Mouse (Mus musculus): ENCODE measurements around the gene Gm12185.
"Not testable (repeated sequence)": the region's sequence is repeated elsewhere in the genome, so short reads cannot be mapped to it uniquely, and the experiment has no call there.

Gene Gm12185

GRCm38 (mm10) chr11:48991740-48992520 is at the start of gene Gm12185:
TSS of gene Gm12185 (minus strand) at chr11:48992226.
- peak in 1 of 2 experiments; percentile 18 for DNase-seq (ENCODE audit: low spot score in 2 of 2)

DNA sequence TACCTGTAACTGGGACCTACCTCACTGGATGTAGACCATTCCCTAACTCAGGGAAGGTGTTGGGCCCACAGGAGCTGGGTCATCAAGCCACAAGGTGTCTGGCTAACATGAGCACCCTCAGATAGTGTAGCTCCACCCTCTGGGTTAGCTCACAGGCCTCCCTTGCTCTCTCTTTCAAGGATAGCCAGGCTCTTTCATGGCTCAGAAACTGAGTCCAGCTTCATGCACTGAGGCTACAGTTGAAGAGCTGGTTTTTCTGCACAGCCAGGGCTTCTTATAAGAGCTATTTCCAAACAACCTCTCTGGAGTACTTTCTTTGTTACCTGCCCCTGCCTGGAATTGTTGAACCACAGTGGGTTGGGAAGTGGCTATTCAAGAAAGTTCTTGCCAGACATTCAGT is 20.0 kb upstream of the Gm12185 start:
- DNase-seq (ENCODE audit: low spot score in 2 of 2) = not testable (repeated sequence)

GRCm38 (mm10) chr11:49006785-49007184 is 14.8 kb upstream of the Gm12185 start:
- not testable (repeated sequence) for DNase-seq (ENCODE audit: low spot score in 2 of 2)

DNA sequence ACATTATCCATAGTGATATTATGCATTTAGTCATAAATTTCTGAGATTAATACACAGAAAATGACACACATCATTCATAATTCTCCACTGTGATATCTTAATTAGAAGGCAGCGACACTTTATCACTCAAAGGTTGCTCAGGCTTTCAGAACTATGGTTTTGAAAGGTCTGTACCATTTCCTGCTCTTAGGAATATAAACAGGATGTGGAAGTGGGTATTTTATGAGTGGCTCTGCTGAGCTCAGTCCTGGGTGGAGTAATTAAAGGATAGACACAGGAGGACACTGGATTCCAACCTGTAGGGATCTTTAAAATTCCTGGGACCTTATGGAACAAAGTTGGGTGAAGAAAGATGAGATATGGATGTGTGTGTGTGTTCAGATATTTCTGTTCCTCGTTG is 14.3 kb upstream of the Gm12185 start:
- DNase-seq (ENCODE audit: low spot score in 2 of 2) = not testable (repeated sequence)

DNA sequence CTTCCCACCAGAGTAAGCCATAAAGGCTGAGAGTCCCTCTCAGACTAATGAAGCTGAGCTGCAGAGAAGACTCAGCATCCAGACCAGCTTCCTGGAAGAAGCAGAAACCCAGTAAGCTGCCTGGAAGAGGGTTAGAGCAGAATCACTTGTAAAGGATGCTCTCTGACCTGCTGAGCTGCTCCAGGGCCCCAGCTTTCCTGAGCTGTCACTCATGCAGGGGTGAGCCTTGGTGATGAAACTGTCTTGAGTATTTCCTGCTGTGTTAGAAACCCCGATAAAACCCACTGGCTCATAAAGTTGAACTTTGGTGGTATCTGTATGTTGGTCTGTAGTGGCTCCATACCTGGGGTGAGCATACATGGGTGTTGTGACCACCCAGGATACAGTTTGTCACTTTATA is 8.4 kb upstream of the Gm12185 start:
- not testable (repeated sequence) for DNase-seq (ENCODE audit: low spot score in 2 of 2)

DNA sequence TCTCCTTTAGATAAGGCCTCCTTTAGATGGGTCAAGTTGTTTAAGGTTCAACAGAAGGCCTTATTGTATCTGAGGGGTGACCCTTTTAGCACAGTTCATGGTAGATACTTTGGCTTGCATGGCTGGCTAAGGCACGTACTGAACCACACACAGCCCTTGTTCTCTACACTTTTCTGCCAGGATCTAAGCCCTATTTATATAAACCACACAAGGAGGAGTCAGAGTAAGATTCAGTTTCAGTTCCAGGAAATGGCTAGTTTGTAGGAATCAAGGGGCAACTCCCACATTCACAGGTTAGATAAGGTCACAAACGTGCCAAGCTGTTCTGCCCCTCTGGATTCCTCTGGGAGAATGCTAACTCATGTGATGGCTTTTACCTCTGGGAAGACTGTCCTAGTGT is 2.0 kb upstream of the Gm12185 start, which contains the start of gene Tgtp1:
Gene Tgtp1 (minus strand): TSS at position 155 of the 400 bp plus-strand sequence.
- not testable (repeated sequence) for DNase-seq (ENCODE audit: low spot score in 2 of 2)

DNA sequence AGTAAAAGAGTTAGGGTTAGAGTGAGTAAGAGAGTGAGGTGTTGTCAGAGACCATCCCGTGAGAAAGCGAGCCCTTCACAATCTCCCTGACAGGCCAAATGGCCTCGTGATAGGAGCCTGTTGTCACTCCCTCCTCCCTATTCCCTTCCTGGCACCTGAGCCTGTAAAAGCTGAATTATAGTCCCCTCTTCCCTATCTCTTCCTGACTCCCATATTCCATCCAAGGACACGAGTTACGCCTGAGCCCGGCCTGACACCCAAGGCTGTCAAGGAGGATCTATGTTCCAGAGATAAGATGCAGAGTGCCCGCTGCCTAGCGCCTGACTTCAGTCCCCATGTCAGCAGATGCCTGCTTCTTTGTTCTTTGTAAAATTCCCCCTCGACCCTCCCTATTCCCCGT is 1.3 kb upstream of the Gm12185 start:
- DNase-seq (ENCODE audit: low spot score in 2 of 2) = not testable (repeated sequence)

DNA sequence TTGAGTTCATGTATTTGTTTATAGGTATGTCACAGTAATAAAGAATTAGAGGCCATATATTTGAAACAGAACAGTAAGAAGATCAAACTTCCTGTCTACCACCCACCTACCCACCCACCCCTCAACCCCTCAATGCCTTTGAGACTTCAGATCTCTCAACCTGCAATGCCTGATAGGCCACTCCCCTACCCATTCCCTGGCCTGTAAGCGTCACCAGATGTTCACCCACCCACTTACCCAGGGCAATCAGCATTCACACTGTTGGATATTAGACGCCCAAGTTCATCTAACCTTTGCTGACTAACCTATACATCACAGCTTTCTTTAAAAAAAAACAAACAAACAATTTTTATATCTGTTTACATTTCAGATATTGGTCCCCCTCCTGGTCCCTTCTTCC is 2.0 kb downstream of the Gm12185 start:
- not testable (repeated sequence) for DNase-seq (ENCODE audit: low spot score in 2 of 2)

DNA sequence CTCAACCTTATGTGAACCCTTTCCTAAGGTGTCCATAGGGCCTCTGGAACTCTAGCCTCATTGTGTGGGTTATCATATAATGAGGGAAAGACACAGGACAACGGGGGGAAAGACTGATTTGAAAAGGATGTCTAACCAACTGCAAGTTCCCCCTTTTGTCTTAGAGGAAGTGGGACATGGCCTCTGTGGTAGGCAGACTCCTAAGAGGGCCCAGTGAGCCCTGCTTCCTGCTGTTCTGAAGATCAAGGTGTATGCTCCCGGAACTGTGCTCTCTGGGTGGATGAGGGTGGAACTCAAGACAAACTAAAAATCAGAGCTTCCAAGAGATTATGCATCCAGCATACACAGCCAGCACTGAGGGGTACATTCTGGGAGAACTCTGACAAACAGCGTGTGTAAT is 3.8 kb downstream of the Gm12185 start:
- not testable (repeated sequence) for DNase-seq (ENCODE audit: low spot score in 2 of 2)

- not testable (repeated sequence) for DNase-seq (ENCODE audit: low spot score in 2 of 2)
Observed at GRCm38 (mm10) chr11:48982848-48983247, 9.2 kb downstream of the Gm12185 start.

DNA sequence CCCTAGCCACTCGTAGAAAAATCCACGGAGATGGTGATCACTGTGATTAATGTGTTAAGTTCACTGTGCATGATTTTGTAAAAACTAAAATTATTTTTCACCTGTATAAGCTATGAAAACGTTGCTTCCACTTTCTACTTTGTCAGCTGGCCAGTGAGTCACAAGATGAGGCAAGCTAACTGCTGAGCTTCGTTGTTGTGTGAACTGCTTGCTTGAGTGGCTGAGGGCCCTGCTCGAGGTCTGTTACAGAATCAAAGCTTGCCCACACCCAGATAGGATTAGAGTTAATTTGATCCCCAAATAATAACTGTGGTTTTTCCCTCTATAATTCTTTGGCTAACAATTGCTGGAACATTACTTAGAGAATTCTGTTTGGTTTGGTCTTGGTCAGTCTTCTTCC is 12.0 kb downstream of the Gm12185 start:
- not testable (repeated sequence) for DNase-seq (ENCODE audit: low spot score in 2 of 2)

DNA sequence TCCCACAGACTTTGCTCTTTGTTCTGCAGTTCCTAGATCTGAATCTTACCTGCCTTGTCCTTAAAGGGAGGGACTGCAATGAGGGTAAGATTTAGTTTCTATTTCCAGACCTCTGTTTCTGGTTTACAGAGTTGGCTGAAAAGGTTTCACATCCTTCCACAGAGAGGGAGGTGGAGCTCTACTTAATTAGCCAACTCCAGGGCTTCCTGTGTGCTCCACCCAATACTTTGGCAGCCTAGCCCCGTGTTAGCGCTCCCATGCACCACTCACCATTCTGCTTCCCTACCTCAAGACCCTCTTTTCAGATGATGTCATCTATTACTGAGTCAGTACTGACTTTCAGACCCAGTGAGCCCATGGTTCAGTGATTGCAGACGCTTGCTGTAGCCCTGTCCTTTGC is 12.8 kb downstream of the Gm12185 start, which contains the start of gene 9930111J21Rik1:
Gene 9930111J21Rik1 (minus strand): TSS at position 148 of the 400 bp plus-strand sequence.
- DNase-seq (ENCODE audit: low spot score in 2 of 2) = not testable (repeated sequence)

- not testable (repeated sequence) for DNase-seq (ENCODE audit: low spot score in 2 of 2)
Observed at GRCm38 (mm10) chr11:48978240-48978939, 13.6 kb downstream of the Gm12185 start, which contains the start of gene Olfr56. TSS of gene Olfr56 (plus strand) at chr11:48978889.

GRCm38 (mm10) chr11:48974686-48975085 is 17.3 kb downstream of the Gm12185 start:
- not testable (repeated sequence) for DNase-seq (ENCODE audit: low spot score in 2 of 2)

- DNase-seq (ENCODE audit: low spot score in 2 of 2) = not testable (repeated sequence)
Observed at GRCm38 (mm10) chr11:48946090-48946489, 45.9 kb downstream of the Gm12185 start, which contains the start of gene Psme2b. TSS of gene Psme2b (minus strand) at chr11:48946190.

DNA sequence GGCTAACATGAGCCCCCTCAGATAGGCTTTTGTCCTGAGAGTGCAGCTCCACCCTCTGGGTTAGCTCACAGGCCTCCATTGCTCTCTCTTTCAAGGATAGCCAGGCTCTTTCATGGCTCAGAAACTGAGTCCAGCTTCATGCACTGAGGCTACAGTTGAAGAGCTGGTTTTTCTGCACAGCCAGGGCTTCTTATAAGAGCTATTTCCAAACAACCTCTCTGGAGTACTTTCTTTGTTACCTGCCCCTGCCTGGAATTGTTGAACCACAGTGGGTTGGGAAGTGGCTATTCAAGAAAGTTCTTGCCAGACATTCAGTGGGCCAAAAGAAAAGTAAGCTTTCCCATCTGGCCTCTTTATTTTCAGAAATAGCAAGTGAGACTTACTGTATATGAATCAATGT is 52.7 kb downstream of the Gm12185 start:
- DNase-seq (ENCODE audit: low spot score in 2 of 2) = not testable (repeated sequence)

DNA sequence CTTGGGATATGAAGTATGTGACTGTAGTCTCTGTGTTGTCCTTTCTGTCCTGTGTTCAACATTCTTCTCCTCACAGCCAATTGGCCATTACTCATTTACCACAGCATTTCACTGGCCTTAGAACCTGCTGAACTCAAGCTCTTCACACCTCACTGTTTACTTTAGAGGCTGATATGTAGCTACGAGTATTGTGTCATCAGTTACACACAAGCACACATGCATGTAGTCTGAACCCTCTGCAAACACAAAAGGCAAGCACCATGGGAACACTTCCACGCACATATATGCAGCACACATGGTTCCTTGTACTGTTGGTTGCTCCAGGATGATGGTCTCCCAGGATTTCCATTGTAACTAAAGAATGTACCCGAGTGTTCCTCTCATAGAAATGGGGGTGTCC is 56.7 kb downstream of the Gm12185 start:
- peak in 1 of 2 experiments; percentile 22 for DNase-seq (ENCODE audit: low spot score in 2 of 2)

GRCm38 (mm10) chr11:48933923-48934322 is 58.1 kb downstream of the Gm12185 start:
- DNase-seq (ENCODE audit: low spot score in 2 of 2) = not testable (repeated sequence)

DNA sequence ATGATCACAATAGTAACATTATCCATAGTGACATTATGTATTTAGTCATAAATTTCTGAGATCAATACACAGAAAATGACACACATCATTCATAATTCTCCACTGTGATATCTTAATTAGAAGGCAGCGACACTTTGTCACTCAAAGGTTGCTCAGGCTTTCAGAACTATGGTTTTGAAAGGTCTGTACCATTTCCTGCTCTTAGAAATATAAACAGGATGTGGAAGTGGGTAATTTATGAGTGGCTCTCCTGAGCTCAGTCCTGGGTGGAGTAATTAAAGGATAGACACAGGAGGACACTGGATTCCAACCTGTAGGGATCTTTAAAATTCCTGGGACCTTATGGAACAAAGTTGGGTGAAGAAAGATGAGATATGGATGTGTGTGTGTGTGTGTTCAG is 58.6 kb downstream of the Gm12185 start:
- peak in 1 of 2 experiments; percentile 22 for DNase-seq (ENCODE audit: low spot score in 2 of 2)

DNA sequence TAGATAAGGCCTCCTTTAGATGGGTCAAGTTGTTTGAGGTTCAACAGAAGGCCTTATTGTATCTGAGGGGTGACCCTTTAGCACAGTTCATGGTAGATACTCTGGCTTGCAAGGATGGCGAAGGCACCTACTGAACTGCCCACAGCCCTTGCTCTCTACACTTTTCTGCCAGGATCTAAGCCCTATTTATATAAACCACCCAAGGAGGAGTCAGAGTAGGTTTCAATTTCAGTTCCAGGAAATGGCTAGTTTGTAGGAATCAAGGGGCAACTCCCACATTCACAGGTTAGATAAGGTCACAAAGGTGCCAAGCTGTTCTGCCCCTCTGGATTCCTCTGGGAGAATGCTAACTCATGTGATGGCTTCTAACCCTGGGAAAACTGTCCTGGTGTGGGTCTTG is 64.0 kb downstream of the Gm12185 start:
- DNase-seq (ENCODE audit: low spot score in 2 of 2) = not testable (repeated sequence)

GRCm38 (mm10) chr11:48926437-48926836 is 65.6 kb downstream of the Gm12185 start:
- DNase-seq (ENCODE audit: low spot score in 2 of 2) = not testable (repeated sequence)

- not testable (repeated sequence) for DNase-seq (ENCODE audit: low spot score in 2 of 2)
Observed at GRCm38 (mm10) chr11:48923818-48924217, 68.2 kb downstream of the Gm12185 start.

Measured in natural killer cell, adult 2 months (primary cell).